ENCODE assay signal across 8 mouse cellular contexts in genomic region chr13:51849241-51850033, GRCm38 (mm10). TPM values are rescaled to one million over a fixed set of nuclear protein-coding genes. Genes with fewer than 3 reads are reported as not detected.
DNase-seq lines count a peak whose midpoint lies in the region; ATAC-seq lines count a peak whose summit lies in the region.

No protein-coding gene starts in this region.

- H3K36me3 ChIP-seq in megakaryocyte, embryonic 14.5 days (replicated peaks; ENCODE audit: low read length): peaks cover 19% of the 10 kb centered on the region
- H3K36me3 ChIP-seq in limb, embryonic 13.5 days: no peaks in the 10 kb centered on the region
- H3K36me3 ChIP-seq in midbrain, embryonic 15.5 days (replicated peaks): no peaks in the 10 kb centered on the region

- intact Hi-C loops in heart, postnatal 14 days (cut with DNase I): loop anchor here (2.0 to 10.0 kb wide), 2 partner anchors 19 to 265 kb away; no protein-coding TSS in a partner anchor

- peak overlapping the region; percentile 77 for H3K9ac ChIP-seq in limb, embryonic 13.5 days
- H3K9ac ChIP-seq in midbrain, embryonic 15.5 days: no peak overlapping the region

- 0 out of 2 replicates have a peak overlapping the region, but pooled peaks have one; percentile 48 for H3K27ac ChIP-seq in limb, embryonic 13.5 days
- H3K27ac ChIP-seq in midbrain, embryonic 15.5 days: 0 out of 2 replicates have a peak overlapping the region, but pooled peaks have one; percentile 84

- peak overlapping the region; percentile 94 for H3K4me2 ChIP-seq in limb, embryonic 13.5 days (replicated peaks)
- H3K4me2 ChIP-seq in midbrain, embryonic 15.5 days: peak overlapping the region; percentile 99

- ATAC-seq in megakaryocyte, adult 5-6 weeks (ENCODE audit: poor library complexity, severe bottlenecking): no peak
- ATAC-seq in limb, embryonic 13.5 days (ENCODE audit: low FRiP score, low read depth): no peak
- ATAC-seq in midbrain, embryonic 15.5 days (replicated peaks): no peak

- H3K4me1 ChIP-seq in megakaryocyte, embryonic 14.5 days: peaks cover 59% of the 10 kb centered on the region
- H3K4me1 ChIP-seq in limb, embryonic 13.5 days: peaks cover 71% of the 10 kb centered on the region
- H3K4me1 ChIP-seq in midbrain, embryonic 15.5 days: peaks cover 61% of the 10 kb centered on the region

- peak overlapping the region; percentile 100 for H3K4me3 ChIP-seq in megakaryocyte, embryonic 14.5 days (replicated peaks)
- H3K4me3 ChIP-seq in limb, embryonic 13.5 days: peak overlapping the region; percentile 67
- peak overlapping the region; percentile 55; the same call in 1 of the 2 replicates for H3K4me3 ChIP-seq in midbrain, embryonic 15.5 days

- no peaks in the 10 kb centered on the region for H3K9me3 ChIP-seq in megakaryocyte, embryonic 14.5 days
- no peaks in the 10 kb centered on the region for H3K9me3 ChIP-seq in limb, embryonic 13.5 days
- no peaks in the 10 kb centered on the region for H3K9me3 ChIP-seq in midbrain, embryonic 15.5 days

- peaks cover 1% of the 10 kb centered on the region for H3K27me3 ChIP-seq in megakaryocyte, embryonic 14.5 days (replicated peaks)
- H3K27me3 ChIP-seq in limb, embryonic 13.5 days: peaks cover 2% of the 10 kb centered on the region; the same call in 1 of the 2 replicates
- peaks cover 6% of the 10 kb centered on the region; the same call in 1 of the 2 replicates for H3K27me3 ChIP-seq in midbrain, embryonic 15.5 days (replicated peaks)

- DNase-seq in embryo, embryonic 10 days (ENCODE audit: low spot score): peak; percentile 37
- DNase-seq in heart, postnatal 14 days: peak; percentile 45 to 55
- DNase-seq in thymus, postnatal 36 days: no peak
- DNase-seq in frontal cortex, adult 2 months (ENCODE audit: extremely low spot score in 1 of 2, low spot score in 1 of 2): no peak

- WGBS in limb, embryonic 13.5 days: 4% methylated on average over 25 of the region's 25 CpGs
- 4% methylated on average over 25 of the region's 25 CpGs for WGBS in midbrain, embryonic 15.5 days

RNA-seq across cellular contexts. Expression of gene Gadd45g, which starts 3.0 kb away (rescaled TPM):
- 115 and 668 TPM in 2 replicates for polyA plus RNA-seq in megakaryocyte, embryonic 14.5 days (2012; ENCODE audit: insufficient read depth, low replicate concordance)
- 2.6 and 4.4 TPM in 2 replicates for total RNA-seq in megakaryocyte, adult 5-6 weeks (2015)
- total RNA-seq in megakaryocyte, adult 5-6 weeks (2017): 8.7 and 11.2 TPM in 2 replicates
- total RNA-seq in heart, postnatal 14 days (2021): 10 to 100 TPM; 31.7 to 32.6 TPM
- polyA plus RNA-seq in limb, embryonic 13.5 days (2015; fragmentation: Nextera tagmentation; extraction: Ambion mirVana): 47.3 and 49.5 TPM in 2 replicates
- polyA plus RNA-seq in midbrain, embryonic 15.5 days (2015; fragmentation: Nextera tagmentation; extraction: Ambion mirVana): 56.2 and 69.1 TPM in 2 replicates
- polyA plus RNA-seq in frontal cortex, adult 2 months (2012; rRNA removed): 43.0 and 54.0 TPM in 2 replicates

RNA-seq across cellular contexts. Expression of gene Sema4d, which starts 55.9 kb away (rescaled TPM):
- polyA plus RNA-seq in megakaryocyte, embryonic 14.5 days (2012; ENCODE audit: insufficient read depth, low replicate concordance): 55.2 and 58.6 TPM in 2 replicates
- 99.8 and 110 TPM in 2 replicates for total RNA-seq in megakaryocyte, adult 5-6 weeks (2015)
- total RNA-seq in megakaryocyte, adult 5-6 weeks (2017): 54.1 and 66.6 TPM in 2 replicates
- total RNA-seq in heart, postnatal 14 days (2021): 10 to 100 TPM; 78.3 to 78.4 TPM
- 4.4 and 5.8 TPM in 2 replicates for polyA plus RNA-seq in limb, embryonic 13.5 days (2015; fragmentation: Nextera tagmentation; extraction: Ambion mirVana)
- polyA plus RNA-seq in midbrain, embryonic 15.5 days (2015; fragmentation: Nextera tagmentation; extraction: Ambion mirVana): 13.4 and 15.1 TPM in 2 replicates
- polyA plus RNA-seq in frontal cortex, adult 2 months (2012; rRNA removed): 80.9 and 95.5 TPM in 2 replicates

Comparison
In these comparisons a context has a peak if more than half of its experiments do, and no peak if none do; other contexts are left out.
1. DNase-seq: peak in embryo, embryonic 10 days (single experiment) and heart, postnatal 14 days (2 of 2); none in thymus, postnatal 36 days (0 of 2) and frontal cortex, adult 2 months (0 of 2).
2. Peak in every context shown above with its lines, with median percentiles within 50 percentile points of each other: H3K4me3 ChIP-seq.